Mouse (Mus musculus) adrenal gland, postnatal 36 days (tissue): ENCODE data around the gene P2ry14. TPM values are rescaled to one million over a fixed set of nuclear protein-coding genes. Genes with fewer than 3 reads are reported as not detected.
"Not testable (repeated sequence)": the region's sequence is repeated elsewhere in the genome, so short reads cannot be mapped to it uniquely, and the experiment has no call there.

Source experiments
- DNase-seq, 2 experiments: peaks; one replicate each; pipeline ENCODE4 v3.0.0; 2021; ENCODE audit warnings: mixed read lengths in 1 of 2
- total RNA-seq, 2 experiments: library from RNA; stranded (reverse); gene quantifications; 2 replicates each; pipeline ENCODE4 v1.2.3; 2021

The P2ry14 gene
- total RNA-seq, 2 experiments from 2014 or later = 18.0 to 19.1 TPM

GRCm38 (mm10) chr3:59107439-59107838, 46.0 kb downstream of the P2ry14 start:
- DNase-seq = no peak

GRCm38 (mm10) chr3:59104462-59104861, 49.0 kb downstream of the P2ry14 start:
- peak in 1 of 2 experiments; percentile 26 for DNase-seq

GRCm38 (mm10) chr3:59102146-59102545, 51.3 kb downstream of the P2ry14 start:
- DNase-seq = no peak

- no peak for DNase-seq
These were observed 52.0 kb downstream of the P2ry14 start, which contains the start of gene Gpr171 for GRCm38 (mm10) chr3:59101218-59101986. Gene Gpr171, minus strand, starts transcription at chr3:59101821.

- no peak for DNase-seq
These were observed 54.9 kb downstream of the P2ry14 start for GRCm38 (mm10) chr3:59098540-59098939.

GRCm38 (mm10) chr3:59097421-59097820, 56.0 kb downstream of the P2ry14 start:
- DNase-seq = peak in 1 of 2 experiments; percentile 12

- DNase-seq = peak in 1 of 2 experiments; percentile 23
These were observed 60.7 kb downstream of the P2ry14 start for GRCm38 (mm10) chr3:59092702-59093101.

- no peak for DNase-seq
These were observed 72.5 kb downstream of the P2ry14 start for GRCm38 (mm10) chr3:59080919-59081318.

- DNase-seq = no peak
These were observed 73.0 kb downstream of the P2ry14 start for GRCm38 (mm10) chr3:59080293-59080916.

GRCm38 (mm10) chr3:59079327-59079726, 74.1 kb downstream of the P2ry14 start:
- peak; percentile 57 to 67 for DNase-seq

DNA sequence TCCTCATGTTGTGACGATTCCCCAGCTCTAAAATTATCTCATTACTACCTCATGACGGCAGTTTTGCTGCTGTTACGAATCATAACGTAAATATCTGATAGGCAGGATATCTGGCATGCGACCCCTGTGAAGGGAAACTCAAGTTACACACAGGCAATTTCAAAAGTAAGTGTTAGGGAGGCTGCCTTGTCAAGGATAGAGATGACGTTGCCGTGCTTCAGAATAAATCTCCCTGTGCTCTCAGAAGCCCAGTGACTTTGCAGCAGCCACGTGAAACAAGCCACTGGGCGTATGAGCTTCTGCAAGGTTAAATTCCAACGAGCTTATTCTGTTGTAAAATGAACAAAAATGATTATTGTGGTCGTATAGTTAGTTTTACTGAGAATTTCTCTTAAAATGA, 74.8 kb downstream of the P2ry14 start:
- peak; percentile 19 to 28 for DNase-seq

DNA sequence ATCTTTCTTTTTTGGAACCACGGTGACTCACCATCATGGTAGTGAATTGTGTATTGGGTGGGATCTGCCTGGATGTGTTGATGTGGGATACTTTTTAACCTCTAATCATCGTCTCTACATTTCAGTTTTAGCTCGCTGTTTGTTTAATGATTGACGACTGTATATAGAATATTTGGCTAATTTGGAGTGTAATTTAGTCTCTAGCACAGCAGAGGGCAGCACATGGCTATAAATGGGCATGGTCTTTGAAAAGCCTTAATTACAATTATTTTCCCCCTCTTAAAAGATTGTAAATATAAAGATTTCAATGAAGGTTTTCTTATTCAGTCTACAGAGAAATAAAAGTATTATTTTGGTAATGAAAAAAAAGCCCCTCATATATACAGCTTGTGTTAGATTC, 76.1 kb downstream of the P2ry14 start:
- DNase-seq = peak in 1 of 2 experiments; percentile 24

- DNase-seq = not testable (repeated sequence)
These were observed 84.3 kb downstream of the P2ry14 start for GRCm38 (mm10) chr3:59069071-59069470.

GRCm38 (mm10) chr3:59066558-59067294, 86.7 kb downstream of the P2ry14 start:
- DNase-seq = peak in 1 of 2 experiments; percentile 8

GRCm38 (mm10) chr3:59065937-59066336, 87.5 kb downstream of the P2ry14 start:
- no peak for DNase-seq

Other genes starting within 250 kb of the P2ry14 start
- gene Med12l, start 147.8 kb downstream of the P2ry14 start, total RNA-seq = 10 to 100 TPM; 12.9 to 13.3 TPM
- gene Gpr171, start 51.8 kb downstream of the P2ry14 start, total RNA-seq = under 1 TPM in 1 of 2 experiments, not detected in 1; 0.26 TPM
- not detected for gene Gpr87, start 41.5 kb upstream of the P2ry14 start, total RNA-seq
- gene P2ry13, start 57.3 kb upstream of the P2ry14 start, total RNA-seq = under 1 TPM; 0.56 to 0.95 TPM
- gene P2ry12, start 109.3 kb upstream of the P2ry14 start, total RNA-seq = 1 to 10 TPM; 1.9 to 2.9 TPM
- gene Igsf10, start 190.8 kb upstream of the P2ry14 start, total RNA-seq = 1 to 10 TPM; 1.6 to 3.4 TPM